Mouse (Mus musculus): ENCODE results near the gene Fam69a. TPM values are rescaled to one million over a fixed set of nuclear protein-coding genes. Genes with fewer than 3 reads are reported as not detected.

The Fam69a gene
- polyA plus RNA-seq, 1 experiment from 2014 or later = 31.9 TPM

Other genes with a start within 250 kb of the Fam69a start
- 0.10 and 0.14 TPM in 2 replicates for gene Ube2d2b, start 157.0 kb downstream of the Fam69a start, polyA plus RNA-seq (2015; fragmentation: Nextera tagmentation; extraction: Ambion mirVana)
- 54.6 and 57.2 TPM in 2 replicates for gene Evi5, start 112.0 kb downstream of the Fam69a start, polyA plus RNA-seq (2015; fragmentation: Nextera tagmentation; extraction: Ambion mirVana)
- gene Rpl5, start 86.6 kb downstream of the Fam69a start, polyA plus RNA-seq (2015; fragmentation: Nextera tagmentation; extraction: Ambion mirVana) = 69.9 and 71.3 TPM in 2 replicates
- 143 and 144 TPM in 2 replicates for gene Mtf2, start 78.6 kb upstream of the Fam69a start, polyA plus RNA-seq (2015; fragmentation: Nextera tagmentation; extraction: Ambion mirVana)
- 18.3 and 27.0 TPM in 2 replicates for gene Tmed5, start 145.5 kb upstream of the Fam69a start, polyA plus RNA-seq (2015; fragmentation: Nextera tagmentation; extraction: Ambion mirVana)
- gene Ccdc18, start 145.8 kb upstream of the Fam69a start, polyA plus RNA-seq (2015; fragmentation: Nextera tagmentation; extraction: Ambion mirVana) = 4.9 and 5.2 TPM in 2 replicates